Comparison of ENCODE assay signal across 8 mouse cellular contexts in the genomic region with DNA sequence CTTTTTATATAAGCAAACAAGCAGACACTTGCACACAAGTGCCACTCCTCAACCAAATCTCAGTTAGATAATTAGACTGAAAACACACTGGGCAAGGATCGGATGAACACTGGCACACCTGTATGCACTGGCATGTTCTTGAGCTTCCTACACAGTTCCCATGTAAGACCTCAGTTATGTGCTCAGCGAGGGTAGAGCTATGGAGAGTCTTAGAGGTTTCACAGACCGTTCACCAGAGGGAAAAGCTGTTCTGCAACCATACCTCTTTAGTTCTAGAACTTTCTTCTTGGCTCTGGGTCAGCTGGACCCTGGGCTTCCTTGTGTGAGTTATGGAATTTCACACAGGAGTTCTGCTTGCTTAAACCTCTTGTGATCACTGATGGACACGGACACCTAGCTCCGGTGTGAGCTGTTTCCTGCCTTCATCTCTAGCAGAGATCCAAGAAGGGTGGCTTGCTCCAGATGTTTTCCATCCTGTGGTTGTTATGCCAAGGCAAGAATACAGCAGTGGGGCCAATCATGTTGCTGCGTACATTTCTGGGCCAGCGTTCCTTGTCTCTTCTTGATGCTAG.
A peak's percentile ranks its signal among the peaks of the same experiment; 100 is the strongest.
DNase-seq lines count a peak whose midpoint lies in the region; ATAC-seq and TF ChIP-seq lines count a peak whose summit lies in the region.

No protein-coding gene starts in this region.

- TF ChIP-seq CTCF in left cerebral cortex, adult 2 months (IDR thresholded peaks at IDR 0.05) = no peak

- no peaks in the 10 kb centered on the region for H3K36me3 ChIP-seq in heart, embryonic 14.5 days (ENCODE audit: control insufficient read depth, insufficient read depth, low read length)
- no peaks in the 10 kb centered on the region for H3K36me3 ChIP-seq in heart, embryonic 12.5 days
- H3K36me3 ChIP-seq in limb, embryonic 15.5 days = no peaks in the 10 kb centered on the region

- 65% methylated on average over 7 of the region's 7 CpGs for WGBS in heart, embryonic 14.5 days
- 62% methylated on average over 7 of the region's 7 CpGs for WGBS in heart, embryonic 12.5 days
- 34% methylated on average over 7 of the region's 7 CpGs for WGBS in limb, embryonic 15.5 days

- H3K9me3 ChIP-seq in heart, embryonic 14.5 days (ENCODE audit: control insufficient read depth, low read length) = no peaks in the 10 kb centered on the region
- H3K9me3 ChIP-seq in heart, embryonic 12.5 days (replicated peaks) = no peaks in the 10 kb centered on the region
- no peaks in the 10 kb centered on the region for H3K9me3 ChIP-seq in limb, embryonic 15.5 days

- ATAC-seq in heart, embryonic 14.5 days (ENCODE audit: insufficient number of reproducible peaks, insufficient read depth, low FRiP score, low read depth) = no peak
- no peak for ATAC-seq in heart, embryonic 12.5 days (ENCODE audit: insufficient number of reproducible peaks, low FRiP score)
- ATAC-seq in limb, embryonic 15.5 days (ENCODE audit: insufficient number of reproducible peaks, low FRiP score, low TSS enrichment, low read depth) = no peak

- H3K4me1 ChIP-seq in heart, embryonic 14.5 days (ENCODE audit: control insufficient read depth in 2 of 2, insufficient read depth in 2 of 2, low read length in 2 of 2) = no peaks in the 10 kb centered on the region
- H3K4me1 ChIP-seq in heart, embryonic 12.5 days (replicated peaks) = no peaks in the 10 kb centered on the region
- peaks cover 21% of the 10 kb centered on the region for H3K4me1 ChIP-seq in limb, embryonic 15.5 days

- no peak overlapping the region for H3K9ac ChIP-seq in heart, embryonic 14.5 days (ENCODE audit: low read length)
- no peak overlapping the region for H3K9ac ChIP-seq in heart, embryonic 12.5 days
- no peak overlapping the region for H3K9ac ChIP-seq in limb, embryonic 15.5 days

- no peak overlapping the region for H3K4me3 ChIP-seq in heart, embryonic 14.5 days (ENCODE audit: control insufficient read depth in 1 of 2, insufficient read depth in 1 of 2, low read depth in 1 of 2, low read length in 2 of 2)
- H3K4me3 ChIP-seq in heart, embryonic 12.5 days = no peak overlapping the region
- H3K4me3 ChIP-seq in left cerebral cortex, adult 2 months = no peak overlapping the region
- no peak overlapping the region for H3K4me3 ChIP-seq in limb, embryonic 15.5 days

- peak overlapping the region; percentile 34 for H3K4me2 ChIP-seq in heart, embryonic 14.5 days (ENCODE audit: low read length)
- H3K4me2 ChIP-seq in heart, embryonic 12.5 days = no peak overlapping the region
- H3K4me2 ChIP-seq in limb, embryonic 15.5 days = no peak overlapping the region

- intact Hi-C loops in left cerebral cortex, adult 2 months (cut with DNase I) = loop anchor here (1.0 to 5.0 kb wide), 6 partner anchors 83 to 541 kb away; partner anchors contain the start of gene Sgk1
- intact Hi-C loops in left cerebral cortex, postnatal 36 days (cut with DNase I) = loop anchor here (1.0 to 10.0 kb wide), 5 partner anchors 83 to 529 kb away; partner anchors contain the start of gene Sgk1

- H3K27me3 ChIP-seq in heart, embryonic 14.5 days (ENCODE audit: control insufficient read depth, insufficient read depth, low read length) = no peaks in the 10 kb centered on the region
- 0 out of 2 replicates have a peak, but pooled peaks cover 3% of the 10 kb centered on the region for H3K27me3 ChIP-seq in heart, embryonic 12.5 days (replicated peaks)
- peaks cover 5% of the 10 kb centered on the region; the same call in 1 of the 2 replicates for H3K27me3 ChIP-seq in limb, embryonic 15.5 days

- no peak for DNase-seq in left cerebral cortex, adult 2 months (ENCODE audit: extremely low spot score in 1 of 2, low spot score in 2 of 2)
- no peak for DNase-seq in left cerebral cortex, postnatal 36 days (ENCODE audit: low spot score in 2 of 2)
- DNase-seq in NIH3T3 (ENCODE audit: low read depth) = peak; percentile 48
- no peak for DNase-seq in right cerebral cortex, adult 18-20 months
- DNase-seq in B cell, adult 2 months = no peak

- H3K27ac ChIP-seq in heart, embryonic 14.5 days (replicated peaks in 1 of 2; ENCODE audit: control insufficient read depth in 1 of 2, insufficient read depth in 1 of 2, low read depth in 2 of 2, low read length in 2 of 2) = no peak overlapping the region
- H3K27ac ChIP-seq in heart, embryonic 12.5 days (ENCODE audit: poor library complexity, severe bottlenecking) = no peak overlapping the region
- H3K27ac ChIP-seq in left cerebral cortex, adult 2 months = peak overlapping the region; percentile 45; the same call in 1 of the 2 replicates
- H3K27ac ChIP-seq in limb, embryonic 15.5 days = peak overlapping the region; percentile 17; the same call in 1 of the 2 replicates

Comparison
In these comparisons a context has a peak if more than half of its experiments do, and no peak if none do; other contexts are left out.
1. H3K27ac ChIP-seq: peak in left cerebral cortex, adult 2 months (single experiment) and limb, embryonic 15.5 days (single experiment); none in heart, embryonic 14.5 days (0 of 2) and heart, embryonic 12.5 days (single experiment).